Mouse (Mus musculus) embryonic facial prominence, embryonic 10.5 days (tissue): ENCODE data around the gene Syt17. TPM values are rescaled to one million over a fixed set of nuclear protein-coding genes. Genes with fewer than 3 reads are reported as not detected.
"Not testable (repeated sequence)": the region's sequence is repeated elsewhere in the genome, so short reads cannot be mapped to it uniquely, and the experiment has no call there.

Source experiments
- DNase-seq: peaks from one replicate; pipeline ENCODE4 v3.0.0-alpha.2; 2017; ENCODE audit warnings: low spot score
- H3K27ac ChIP-seq: fragments of 300-500 bp; sonication (generic); replicated peaks from 2 replicates; pipeline ENCODE4 v1.5.1; 2016; ENCODE audit warnings: mild to moderate bottlenecking
- H3K27me3 ChIP-seq: fragments of 300-500 bp; sonication (generic); replicated peaks from 2 replicates; pipeline ENCODE4 v1.6.1; 2016; ENCODE audit warnings: low read depth, mild to moderate bottlenecking; ENCODE audit not compliant: poor library complexity, severe bottlenecking
- H3K36me3 ChIP-seq: fragments of 300-500 bp; sonication (generic); replicated peaks from 2 replicates; pipeline ENCODE4 v1.6.1; 2016; ENCODE audit warnings: mild to moderate bottlenecking, moderate library complexity
- H3K4me1 ChIP-seq: fragments of 300-500 bp; sonication (generic); 2 replicates; pipeline ENCODE4 v1.6.1; 2016
- H3K4me3 ChIP-seq: fragments of 300-500 bp; sonication (generic); 2 replicates; pipeline ENCODE4 v1.5.1; 2016; ENCODE audit warnings: mild to moderate bottlenecking, moderate library complexity
- H3K9me3 ChIP-seq: fragments of 300-500 bp; sonication (generic); 2 replicates; pipeline ENCODE4 v1.6.1; 2016; ENCODE audit warnings: mild to moderate bottlenecking
- WGBS: fragments of 180-500 bp; shearing (Covaris S2); methylation state at CpG from one replicate; pipeline ENCODE4 v1.1.7; 2016; 5-methylcytosine and 5-hydroxymethylcytosine counted together
- polyA plus RNA-seq: library from polyadenylated mRNA; unstranded; fragments of >200 nt; fragmentation: Nextera tagmentation; extraction: Ambion mirVana; gene quantifications from 2 replicates; pipeline ENCODE4 v1.2.1, GENCODE M21; 2016

The Syt17 gene
- polyA plus RNA-seq, 1 experiment from 2014 or later, result 1.7 TPM

- Histone ChIP-seq H3K9me3 (no peaks in the 10 kb centered on the region), H3K27ac (0 out of 2 replicates have a peak overlapping the region, but pooled peaks have one; percentile 72), H3K36me3 (no peaks in the 10 kb centered on the region), H3K4me1 (peaks cover 39% of the 10 kb centered on the region), H3K4me3 (no peak overlapping the region), H3K27me3 (no peaks in the 10 kb centered on the region)
- 80% methylated on average over 6 of the region's 6 CpGs for WGBS
- DNase-seq, result peak; percentile 29
These were observed 84.3 kb downstream of the Syt17 start for GRCm38 (mm10) chr7:118363587-118364233.

GRCm38 (mm10) chr7:118362931-118363330, 85.1 kb downstream of the Syt17 start:
- DNase-seq, result no peak
- no peak overlapping the region for H3K4me3 ChIP-seq
- 79% methylated on average over 1 of the region's 1 CpGs for WGBS
- no peaks in the 10 kb centered on the region for H3K27me3 ChIP-seq
- no peaks in the 10 kb centered on the region for H3K36me3 ChIP-seq
- H3K9me3 ChIP-seq, result no peaks in the 10 kb centered on the region
- peaks cover 38% of the 10 kb centered on the region for H3K4me1 ChIP-seq
- no peak overlapping the region for H3K27ac ChIP-seq

GRCm38 (mm10) chr7:118362258-118362657, 85.8 kb downstream of the Syt17 start:
- peaks cover 38% of the 10 kb centered on the region for H3K4me1 ChIP-seq
- H3K4me3 ChIP-seq, result no peak overlapping the region

GRCm38 (mm10) chr7:118358977-118359376, 89.0 kb downstream of the Syt17 start:
- Histone ChIP-seq H3K4me3 (no peak overlapping the region), H3K36me3 (no peaks in the 10 kb centered on the region), H3K9me3 (no peaks in the 10 kb centered on the region), H3K27ac (no peak overlapping the region), H3K4me1 (peaks cover 11% of the 10 kb centered on the region), H3K27me3 (no peaks in the 10 kb centered on the region)
- peak; percentile 58 for DNase-seq
- 50% methylated on average over 3 of the region's 3 CpGs for WGBS

More at GRCm38 (mm10) chr7:118362258-118362657, 85.8 kb downstream of the Syt17 start:
- Histone ChIP-seq H3K27me3 (no peaks in the 10 kb centered on the region), H3K9me3 (no peaks in the 10 kb centered on the region), H3K27ac (no peak overlapping the region), H3K36me3 (no peaks in the 10 kb centered on the region)
- 64% methylated on average over 3 of the region's 3 CpGs for WGBS
- DNase-seq, result no peak

- 82% methylated on average over 8 of the region's 8 CpGs for WGBS
- not testable (repeated sequence) for H3K27me3 ChIP-seq, H3K4me1 ChIP-seq, H3K36me3 ChIP-seq, DNase-seq, H3K9me3 ChIP-seq, H3K4me3 ChIP-seq, H3K27ac ChIP-seq
These were observed 91.5 kb downstream of the Syt17 start for GRCm38 (mm10) chr7:118356410-118357005.

GRCm38 (mm10) chr7:118350840-118351239, 97.2 kb downstream of the Syt17 start:
- Histone ChIP-seq H3K27ac (no peak overlapping the region), H3K4me1 (peaks cover 4% of the 10 kb centered on the region; the same call in 1 of the 2 replicates), H3K4me3 (no peak overlapping the region), H3K9me3 (no peaks in the 10 kb centered on the region), H3K27me3 (no peaks in the 10 kb centered on the region), H3K36me3 (no peaks in the 10 kb centered on the region)
- WGBS, result 78% methylated on average over 2 of the region's 2 CpGs
- DNase-seq, result no peak

- no peaks in the 10 kb centered on the region for H3K9me3 ChIP-seq
- DNase-seq, result no peak
- H3K27ac ChIP-seq, result no peak overlapping the region
- no peaks in the 10 kb centered on the region for H3K36me3 ChIP-seq
- no peaks in the 10 kb centered on the region for H3K27me3 ChIP-seq
- 81% methylated on average over 2 of the region's 2 CpGs for WGBS
- H3K4me1 ChIP-seq, result peaks cover 4% of the 10 kb centered on the region; the same call in 1 of the 2 replicates
- H3K4me3 ChIP-seq, result no peak overlapping the region
These were observed 101.1 kb downstream of the Syt17 start for GRCm38 (mm10) chr7:118346943-118347342.

GRCm38 (mm10) chr7:118346432-118346831, 101.6 kb downstream of the Syt17 start:
- 53% methylated on average over 2 of the region's 2 CpGs for WGBS
- H3K27me3 ChIP-seq, result no peaks in the 10 kb centered on the region

GRCm38 (mm10) chr7:118345396-118345795, 102.6 kb downstream of the Syt17 start:
- 90% methylated on average over 3 of the region's 3 CpGs for WGBS
- no peak overlapping the region for H3K4me3 ChIP-seq
- H3K27me3 ChIP-seq, result no peaks in the 10 kb centered on the region
- H3K36me3 ChIP-seq, result no peaks in the 10 kb centered on the region
- no peaks in the 10 kb centered on the region for H3K9me3 ChIP-seq
- H3K27ac ChIP-seq, result no peak overlapping the region
- peaks cover 4% of the 10 kb centered on the region; the same call in 1 of the 2 replicates for H3K4me1 ChIP-seq
- DNase-seq, result no peak

More at GRCm38 (mm10) chr7:118346432-118346831, 101.6 kb downstream of the Syt17 start:
- Histone ChIP-seq H3K4me3 (no peak overlapping the region), H3K27ac (no peak overlapping the region), H3K36me3 (no peaks in the 10 kb centered on the region), H3K4me1 (peaks cover 4% of the 10 kb centered on the region; the same call in 1 of the 2 replicates), H3K9me3 (no peaks in the 10 kb centered on the region)
- DNase-seq, result no peak

- WGBS, result 87% methylated on average over 9 of the region's 9 CpGs
- DNase-seq, result no peak
- no peak overlapping the region for H3K27ac ChIP-seq
- no peaks in the 10 kb centered on the region for H3K27me3 ChIP-seq
- no peaks in the 10 kb centered on the region for H3K9me3 ChIP-seq
- H3K4me3 ChIP-seq, result no peak overlapping the region
- H3K36me3 ChIP-seq, result no peaks in the 10 kb centered on the region
- H3K4me1 ChIP-seq, result peaks cover 4% of the 10 kb centered on the region; the same call in 1 of the 2 replicates
These were observed 103.3 kb downstream of the Syt17 start for GRCm38 (mm10) chr7:118344701-118345100.

Other genes with a start within 250 kb of the Syt17 start
- 19.3 and 21.8 TPM in 2 replicates for gene Smg1, start 204.6 kb downstream of the Syt17 start, polyA plus RNA-seq
- 1.3 and 1.6 TPM in 2 replicates for gene Itpripl2, start 43.8 kb upstream of the Syt17 start, polyA plus RNA-seq
- 128 and 134 TPM in 2 replicates for gene Coq7, start 85.1 kb upstream of the Syt17 start, polyA plus RNA-seq
- 4.9 and 7.2 TPM in 2 replicates for gene Tmc7, start 136.5 kb upstream of the Syt17 start, polyA plus RNA-seq
- gene Tmc5, start 149.1 kb upstream of the Syt17 start, polyA plus RNA-seq, result 0.05 TPM in 1 of 2 replicates, not detected in the other